Mouse (Mus musculus) regulatory T cell (primary cell): ENCODE measurements around the gene Fam126a.

Experiments used
- in situ Hi-C: fragments of 300-600 bp; cut with MboI, MseI; formaldehyde crosslinking; loops from one replicate; pipeline ENCODE4 v1.15.1; 2025; ENCODE audit warnings: high pct_unique_total_duplicates

Gene Fam126a

DNA sequence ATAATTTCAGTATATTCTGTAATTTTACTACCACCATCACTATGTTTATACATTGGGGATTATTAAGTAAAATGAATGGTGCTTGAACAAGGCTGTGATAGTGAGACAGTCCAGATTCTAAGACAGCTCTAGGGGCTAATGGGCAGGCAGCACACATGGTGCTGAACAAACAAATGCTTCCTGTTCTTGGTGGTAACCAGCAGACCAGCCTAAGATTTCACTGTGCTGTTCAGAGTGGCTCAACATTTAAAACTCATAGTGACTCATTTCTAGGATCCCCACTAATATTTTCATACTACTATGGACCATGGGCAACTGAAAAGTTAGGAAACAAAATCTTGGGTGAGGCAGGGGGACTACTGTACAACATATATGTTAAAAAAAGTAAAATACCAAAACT lies 10.1 kb upstream of the Fam126a start:
- in situ Hi-C loops = no loop called here

DNA sequence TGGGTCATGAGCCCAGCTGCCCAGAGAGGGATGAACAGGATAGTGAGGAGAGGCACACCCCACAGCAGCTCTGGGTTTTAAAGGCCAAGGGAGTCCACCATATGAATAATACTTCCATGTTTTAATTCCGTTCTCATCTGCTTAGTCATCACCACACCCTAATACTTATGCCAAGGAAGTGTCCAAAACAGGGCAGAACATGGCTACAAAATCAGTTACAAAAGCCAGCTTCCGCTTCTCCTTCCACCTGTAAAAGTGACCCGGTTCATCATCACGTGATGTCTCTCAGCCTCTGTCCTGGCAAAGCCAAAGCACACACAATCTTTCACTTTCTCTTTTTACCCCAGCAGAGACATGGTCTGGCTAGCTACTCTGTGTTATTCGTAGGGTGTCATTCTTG lies 8.9 kb upstream of the Fam126a start:
- in situ Hi-C loops = loop anchor here (10.0 kb wide), 1 partner anchor 1185 kb away; the partner anchor contains the start of genes E130116L18Rik and Galnt11

DNA sequence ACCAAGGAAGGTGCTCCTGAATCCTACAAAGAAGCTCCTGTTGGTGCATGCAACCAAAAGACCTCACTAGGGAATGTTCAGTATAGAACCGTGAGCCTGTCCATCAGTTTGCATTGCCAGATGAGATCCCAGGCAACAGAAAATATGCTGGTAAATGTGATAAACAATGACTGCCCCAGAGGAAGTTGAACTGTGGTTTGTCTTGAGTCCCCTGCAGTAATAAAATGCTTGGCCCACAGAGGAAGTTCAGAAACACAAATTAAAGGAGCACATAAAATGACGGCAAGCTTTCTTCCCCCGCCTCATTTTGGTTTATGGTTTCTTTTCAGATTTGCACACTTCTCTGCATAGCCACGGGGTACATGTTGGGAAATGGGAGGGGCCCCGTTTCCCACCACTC lies 8.3 kb upstream of the Fam126a start:
- in situ Hi-C loops = loop anchor here (10.0 kb wide), 1 partner anchor 1186 kb away; the partner anchor contains the start of genes E130116L18Rik and Galnt11

DNA sequence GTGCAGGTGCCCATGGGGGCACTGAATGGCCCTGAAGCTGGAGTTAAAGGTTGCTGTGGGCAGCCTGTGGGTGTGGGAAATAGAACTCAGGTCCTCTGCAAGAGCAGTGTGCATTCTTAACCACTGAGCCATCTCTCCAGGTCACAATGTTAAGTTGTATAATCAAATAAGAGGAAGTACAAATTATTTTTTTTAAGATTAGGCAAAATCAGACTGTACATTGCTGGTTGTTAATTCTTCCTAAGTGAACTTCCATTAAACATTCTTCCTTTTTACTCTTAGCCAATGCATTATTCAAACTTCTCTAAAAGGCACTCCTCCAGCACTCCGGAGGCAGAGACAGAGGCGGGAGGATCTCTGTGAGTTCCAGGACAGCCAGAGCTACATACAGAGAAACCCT lies 7.7 kb upstream of the Fam126a start:
- in situ Hi-C loops = loop anchor here (10.0 kb wide), 1 partner anchor 1187 kb away; the partner anchor contains the start of genes E130116L18Rik and Galnt11

DNA sequence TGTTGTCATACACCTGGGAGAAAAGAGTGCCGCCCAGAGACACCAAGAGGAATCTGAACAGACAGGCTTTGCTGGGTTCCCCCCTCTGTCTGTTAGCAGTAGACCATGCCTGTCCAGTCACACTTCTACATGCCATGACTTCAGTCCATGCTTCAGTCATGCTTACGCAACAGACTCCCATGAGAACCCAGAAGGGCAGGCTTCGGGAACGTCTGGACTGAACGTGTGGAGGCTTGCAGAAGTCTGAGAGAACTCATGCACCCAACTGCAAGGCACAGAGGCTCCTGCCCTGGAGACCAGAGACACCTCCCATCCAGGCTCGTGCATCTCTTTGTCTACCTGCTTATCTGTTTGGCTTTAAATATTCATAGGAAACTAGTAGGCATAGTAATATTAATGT lies 6.2 kb upstream of the Fam126a start:
- in situ Hi-C loops = loop anchor here (10.0 kb wide), 1 partner anchor 1188 kb away; the partner anchor contains the start of genes E130116L18Rik and Galnt11

DNA sequence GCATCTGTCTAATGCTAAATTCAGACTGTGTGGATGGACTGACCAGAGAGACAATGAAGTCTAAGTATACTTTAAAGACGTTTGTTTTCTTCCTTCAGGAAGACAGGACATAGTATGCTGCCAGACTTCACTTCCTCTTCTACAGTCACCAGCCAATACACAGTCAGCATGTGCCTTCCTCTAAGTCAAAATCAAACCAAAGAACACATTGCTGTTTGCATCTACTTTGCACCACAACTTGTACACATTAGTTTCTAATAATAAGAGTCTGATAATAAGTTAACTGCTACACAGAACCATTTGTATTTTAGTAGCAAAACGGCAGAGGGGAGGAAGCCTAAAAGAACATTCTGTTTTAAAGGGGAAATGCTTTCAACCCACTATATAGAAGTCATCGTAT lies 4.5 kb upstream of the Fam126a start:
- in situ Hi-C loops = loop anchor here (10.0 kb wide), 1 partner anchor 1190 kb away; the partner anchor contains the start of genes E130116L18Rik and Galnt11

DNA sequence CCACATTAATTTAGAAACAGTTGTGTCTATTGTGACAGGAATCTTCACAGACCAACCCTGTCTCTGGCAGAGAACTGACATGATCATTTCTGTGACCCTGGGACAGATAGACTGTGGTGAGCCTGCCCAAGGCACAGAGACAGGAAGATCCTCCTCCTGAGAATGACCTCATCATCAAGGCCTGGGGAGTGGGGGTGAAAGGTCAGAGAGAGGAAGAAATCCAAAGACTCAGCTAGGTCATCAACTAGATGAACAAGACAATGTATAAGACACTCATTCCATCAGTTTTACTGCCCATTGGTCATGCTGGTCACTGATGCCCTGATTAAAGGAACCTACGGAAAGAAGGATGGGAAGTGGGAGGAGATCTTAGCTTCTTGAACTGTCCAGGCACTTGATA lies 3.6 kb upstream of the Fam126a start:
- in situ Hi-C loops = loop anchor here (10.0 kb wide), 1 partner anchor 1191 kb away; the partner anchor contains the start of genes E130116L18Rik and Galnt11

DNA sequence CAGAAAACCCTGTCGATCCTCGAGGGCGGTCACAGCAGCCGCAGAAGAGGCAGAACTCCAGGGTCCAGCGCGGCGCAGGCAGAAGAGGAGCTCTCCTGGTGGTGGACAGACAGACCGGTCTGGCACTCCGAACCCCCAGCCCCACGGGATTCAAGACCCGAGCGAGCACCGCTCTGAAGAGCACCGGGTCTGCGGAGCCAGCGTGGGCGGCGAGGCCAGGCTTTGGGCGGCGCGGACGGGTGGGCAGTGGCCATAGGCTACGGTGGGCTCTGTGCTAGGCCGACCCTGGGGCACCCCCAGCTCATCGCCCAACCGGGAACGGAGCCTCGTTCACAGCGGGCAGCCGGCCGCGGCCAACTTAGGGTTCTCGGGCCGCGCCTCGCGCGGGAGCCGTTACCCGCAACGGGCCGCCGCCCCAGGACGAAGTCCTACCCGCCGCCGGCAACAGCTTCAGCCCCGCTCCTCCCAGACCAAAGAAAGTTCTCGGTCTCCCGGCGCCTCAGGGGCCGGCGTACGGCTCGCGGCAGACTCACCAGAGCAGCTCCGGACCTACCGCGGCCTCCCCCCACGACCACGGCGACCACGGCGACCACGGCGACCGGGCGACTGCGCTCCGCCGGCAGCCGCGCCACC lies 428 bp downstream of the Fam126a start:
- in situ Hi-C loops = loop anchor here (10.0 kb wide), 1 partner anchor 1195 kb away; the partner anchor contains the start of genes E130116L18Rik and Galnt11

DNA sequence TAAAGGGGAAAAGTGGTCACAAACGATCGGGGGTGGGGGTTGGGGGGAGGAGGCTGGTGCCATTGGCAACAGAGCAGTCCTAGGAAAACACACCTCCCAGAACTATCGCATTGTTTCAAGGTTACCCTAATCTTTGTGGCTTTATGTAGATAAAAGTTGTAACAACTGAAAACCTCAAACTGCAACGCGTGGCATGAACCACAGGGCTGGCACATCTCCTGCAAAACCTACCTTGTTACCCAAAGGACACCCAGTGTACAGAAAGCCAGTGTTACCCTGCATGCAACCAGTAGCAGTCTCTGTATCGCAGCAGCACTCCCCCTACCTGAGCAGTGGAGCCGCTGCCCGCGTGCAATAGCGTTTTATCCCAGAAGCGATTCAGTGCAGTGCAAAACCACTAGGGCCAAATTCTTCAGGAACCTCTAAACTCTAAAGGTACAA lies 1.1 kb downstream of the Fam126a start:
- in situ Hi-C loops = no loop called here

DNA sequence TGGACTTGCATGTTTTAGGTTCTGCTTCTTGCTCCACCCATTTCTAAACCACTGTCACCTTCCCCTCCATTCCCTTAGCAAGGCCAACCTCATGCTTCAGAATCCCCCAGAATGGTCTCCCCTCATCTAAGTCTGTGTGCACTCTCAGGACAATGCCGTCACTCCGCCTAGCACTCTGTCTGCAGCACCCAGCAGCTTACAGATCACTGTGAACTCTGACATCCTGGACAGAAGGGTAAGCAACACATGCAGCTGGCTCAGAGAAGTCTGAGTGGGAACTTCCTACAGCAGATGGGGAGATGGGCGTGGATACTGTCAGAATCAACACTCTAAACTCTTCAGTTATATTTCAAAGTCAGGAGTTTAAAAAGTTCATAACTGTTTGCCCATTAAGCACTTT lies 5.5 kb downstream of the Fam126a start:
- in situ Hi-C loops = no loop called here

DNA sequence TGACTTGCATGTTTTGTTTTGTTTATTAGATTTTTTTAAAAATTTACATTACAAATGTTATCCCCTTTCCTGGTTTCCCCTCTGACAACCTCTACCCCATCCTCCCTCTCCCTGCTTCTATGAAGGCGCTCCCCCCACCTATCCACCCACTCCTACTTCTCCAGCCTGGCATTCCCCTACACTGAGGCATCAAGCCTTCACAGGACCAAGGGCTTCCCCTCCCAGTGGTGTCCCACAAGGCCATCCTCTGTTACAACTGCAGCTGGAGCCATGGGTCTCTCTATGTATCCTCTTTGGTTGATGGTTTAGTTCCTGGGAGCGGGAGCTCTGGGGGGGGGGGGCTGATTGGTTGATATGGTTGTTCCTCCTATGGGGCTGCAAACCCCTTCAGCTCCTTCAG lies 7.3 kb downstream of the Fam126a start:
- in situ Hi-C loops = no loop called here

DNA sequence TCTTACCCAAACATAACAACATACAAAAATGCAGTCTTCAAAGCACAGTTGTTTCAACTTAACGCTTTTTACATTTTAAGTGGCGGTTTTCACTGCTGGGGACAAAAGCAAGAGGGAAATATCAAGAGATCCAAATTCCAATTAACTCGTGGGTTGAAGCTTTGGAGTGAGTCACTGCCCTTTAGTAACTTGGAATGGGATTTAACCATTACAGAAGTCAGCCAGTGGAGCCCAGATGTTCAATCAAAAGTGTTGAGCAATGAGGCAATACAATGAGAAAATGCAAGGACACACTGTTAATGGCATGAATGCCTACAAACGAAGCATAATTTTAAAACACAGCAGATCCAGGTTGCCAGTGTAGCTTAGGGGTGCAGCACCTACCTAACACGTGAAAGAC lies 8.8 kb downstream of the Fam126a start:
- in situ Hi-C loops = no loop called here

DNA sequence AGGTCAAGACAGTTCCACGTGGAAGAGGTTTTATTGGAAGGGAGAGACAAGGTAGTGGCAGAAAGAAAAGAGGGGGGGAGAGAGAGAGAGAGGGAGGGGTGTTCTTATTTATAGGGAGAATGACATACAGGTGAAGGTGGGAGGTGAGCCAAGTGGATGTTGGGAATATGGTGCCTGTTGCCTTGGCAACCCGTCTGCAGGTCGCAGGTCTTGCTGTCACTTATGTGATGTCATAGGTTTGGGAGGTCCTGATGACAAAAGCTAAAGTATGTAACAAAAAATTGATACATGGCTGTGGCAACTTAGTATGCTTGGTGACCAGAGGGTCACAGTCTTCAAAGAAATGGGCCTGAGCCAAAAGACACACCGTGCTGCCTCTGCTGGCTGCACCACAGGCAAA lies 10.1 kb downstream of the Fam126a start:
- in situ Hi-C loops = no loop called here

DNA sequence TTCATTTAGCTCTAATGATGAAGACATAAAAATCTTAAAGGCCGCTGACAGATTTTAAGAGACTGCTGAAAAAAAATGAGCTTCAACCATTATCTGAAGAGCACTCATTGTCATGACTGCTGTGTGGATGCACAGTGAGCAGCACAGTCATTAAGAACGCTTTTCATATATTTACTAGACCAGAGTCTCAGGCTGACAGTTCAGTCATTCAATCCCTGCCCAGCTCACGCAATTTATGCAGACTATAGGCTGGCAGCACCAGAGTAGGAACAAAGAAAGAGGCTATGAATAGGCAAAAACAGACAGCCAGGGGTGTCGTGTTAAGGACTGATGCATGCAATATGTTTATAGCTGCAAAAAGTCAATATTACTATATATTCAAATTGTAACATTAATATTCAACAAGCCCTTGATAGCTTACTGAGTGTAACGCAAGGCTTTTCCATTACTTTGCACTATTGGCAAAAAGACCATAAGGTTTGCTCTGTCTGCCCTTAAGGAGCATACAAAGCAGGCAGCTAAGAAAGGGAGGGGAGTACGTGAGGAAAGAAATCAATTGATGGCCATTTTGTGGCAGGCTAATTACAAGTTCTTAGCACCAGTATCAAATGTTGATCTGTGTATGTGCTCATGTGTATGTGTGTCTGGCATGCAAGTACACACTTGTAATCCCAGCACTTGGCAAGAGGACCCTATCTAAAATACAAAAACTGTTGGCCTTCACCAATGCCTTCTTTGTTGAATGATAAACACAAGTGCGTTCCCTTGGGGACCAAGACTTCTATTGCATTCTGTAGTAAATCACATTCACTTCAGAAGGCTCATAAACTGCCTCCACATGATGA lies 10.9 kb downstream of the Fam126a start:
- in situ Hi-C loops = no loop called here

DNA sequence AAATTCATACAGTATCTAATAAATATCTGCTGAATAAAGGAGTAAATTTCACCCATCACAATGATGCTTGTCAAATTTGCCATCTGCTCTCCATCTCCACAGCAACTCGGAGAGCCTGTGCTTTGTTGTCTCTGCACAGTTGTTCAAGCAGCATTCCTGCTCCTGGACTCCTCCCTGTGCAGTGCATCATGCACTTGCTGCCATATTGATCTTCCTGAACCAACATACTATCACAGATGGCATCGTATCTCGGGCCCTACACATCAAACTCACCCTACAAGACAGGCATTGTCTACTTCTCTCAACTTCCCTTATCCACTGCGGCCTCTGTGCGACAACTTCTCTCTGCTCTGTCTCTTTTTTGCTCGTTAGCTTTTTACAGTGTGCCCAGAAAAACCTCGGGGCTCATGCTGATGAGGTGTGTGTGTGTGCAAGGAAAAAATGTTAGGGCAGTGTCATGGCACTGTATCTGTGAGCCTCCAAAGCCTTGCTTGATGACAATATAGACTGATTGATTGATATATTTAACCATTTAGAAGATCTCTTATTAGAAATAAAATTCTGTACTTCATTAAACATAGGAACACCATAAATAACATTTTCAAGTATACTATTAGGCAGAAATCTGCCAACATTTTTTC lies 11.7 kb downstream of the Fam126a start:
- in situ Hi-C loops = no loop called here

DNA sequence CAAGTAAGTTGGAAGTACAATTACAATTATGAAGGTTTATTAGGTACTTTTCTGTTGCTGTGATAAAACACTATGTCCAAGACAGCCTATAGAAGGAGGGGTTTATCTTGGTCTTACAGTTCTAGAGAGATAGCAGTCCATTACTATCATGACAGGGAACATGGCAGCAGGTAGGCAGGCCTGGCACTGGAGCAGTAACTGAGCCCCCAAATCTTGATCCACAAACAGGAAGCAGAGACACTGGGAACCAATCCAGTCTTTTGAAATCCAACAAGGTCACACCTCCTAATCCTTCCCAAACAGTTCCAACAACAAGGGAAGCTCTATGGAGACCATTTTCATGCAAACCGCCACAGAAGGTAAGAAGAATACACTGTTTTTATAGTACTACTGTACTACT lies 13.6 kb downstream of the Fam126a start:
- in situ Hi-C loops = no loop called here

DNA sequence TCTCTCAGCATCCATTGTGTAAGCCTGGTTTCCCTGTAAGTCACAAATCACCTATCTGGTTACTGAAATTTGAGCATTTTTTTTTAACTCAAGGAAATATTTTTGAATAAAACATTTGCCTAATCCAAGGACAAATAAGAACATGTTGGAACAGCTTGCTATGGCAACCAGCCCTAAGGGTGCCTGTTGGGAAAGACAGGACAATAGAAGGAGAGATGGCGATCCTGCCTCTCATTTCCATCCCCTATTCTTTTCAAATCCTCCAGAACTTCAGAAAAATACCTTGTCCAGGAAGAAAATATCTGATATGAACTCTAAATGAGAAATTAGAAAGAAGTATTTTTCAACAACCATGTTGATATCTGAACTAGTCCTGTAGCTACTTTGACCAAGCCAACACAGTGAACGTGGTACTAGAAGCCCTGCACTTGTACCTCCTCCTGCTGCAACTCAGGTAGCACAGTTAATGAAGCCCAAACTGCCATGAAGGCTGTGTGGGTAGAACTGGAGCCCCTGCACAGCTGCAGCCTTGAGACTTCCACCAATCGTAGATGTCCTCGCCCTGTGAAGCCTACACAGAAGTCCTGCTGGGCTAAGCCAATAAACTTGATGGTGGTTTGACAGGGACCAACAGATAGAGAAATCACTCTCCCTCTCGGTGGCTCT lies 17.0 kb downstream of the Fam126a start:
- in situ Hi-C loops = no loop called here

DNA sequence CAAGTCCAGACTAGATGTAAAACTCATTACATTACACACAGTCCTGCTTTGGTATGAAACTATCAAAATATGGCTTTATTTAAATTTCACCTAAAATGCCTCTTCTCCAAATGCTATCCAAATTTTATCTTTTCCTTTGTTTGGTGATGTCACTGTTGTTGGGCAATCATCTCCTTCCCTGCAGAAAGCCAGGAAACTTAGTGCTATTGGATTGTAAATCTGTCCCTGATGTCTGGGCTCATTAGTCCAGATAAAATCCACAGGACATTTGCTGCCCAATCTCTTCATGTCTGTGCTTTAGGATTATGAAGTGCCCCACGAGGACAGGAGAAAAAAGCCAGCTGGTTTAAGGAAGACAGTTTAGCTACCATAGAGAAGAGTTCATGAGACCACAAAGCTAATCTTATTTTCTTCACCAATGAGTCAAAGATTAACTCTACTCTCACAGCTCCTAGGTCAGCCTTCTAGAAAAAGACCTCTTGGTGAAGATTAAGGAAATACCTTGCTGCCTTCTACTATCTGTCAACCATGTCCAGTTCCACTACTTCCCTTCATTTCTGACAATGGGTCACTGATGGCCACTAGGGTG lies 31.3 kb downstream of the Fam126a start:
- in situ Hi-C loops = no loop called here

DNA sequence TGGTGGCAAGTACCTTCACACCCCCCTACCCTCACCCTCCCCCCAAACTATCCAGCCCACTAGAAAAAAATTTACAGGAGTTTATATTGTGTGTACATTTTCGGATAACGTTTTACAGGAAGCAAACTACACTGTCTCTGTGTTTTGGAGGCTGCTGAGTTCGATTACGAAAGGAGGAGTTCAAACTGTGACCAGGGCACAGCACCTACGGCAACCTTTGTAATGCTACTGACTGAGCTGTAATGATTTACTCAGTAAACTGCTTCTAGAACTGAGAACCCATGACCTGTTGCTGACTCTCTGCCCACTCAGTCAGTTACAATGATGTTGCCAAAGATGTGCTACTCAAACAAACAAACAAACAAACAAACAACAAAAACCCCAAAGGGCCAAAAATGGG lies 34.5 kb downstream of the Fam126a start:
- in situ Hi-C loops = no loop called here

DNA sequence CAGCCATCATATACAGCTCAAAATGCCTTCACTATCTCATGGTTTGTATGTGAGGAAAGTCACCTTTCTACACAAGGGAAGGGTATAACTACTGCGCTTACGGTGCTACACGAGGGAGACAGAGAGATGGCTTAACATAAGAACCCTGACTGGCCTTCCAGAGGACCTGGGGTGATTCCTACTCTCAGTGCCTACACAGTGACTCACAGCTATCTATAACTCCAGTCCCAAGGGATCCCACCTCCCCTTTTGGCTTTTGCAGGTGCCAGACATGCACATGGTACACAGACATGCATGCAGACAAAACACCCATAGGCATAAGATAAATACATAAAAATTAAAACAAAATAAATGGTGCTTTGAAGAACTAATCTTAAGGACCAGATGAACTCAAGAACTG lies 35.6 kb downstream of the Fam126a start:
- in situ Hi-C loops = no loop called here

DNA sequence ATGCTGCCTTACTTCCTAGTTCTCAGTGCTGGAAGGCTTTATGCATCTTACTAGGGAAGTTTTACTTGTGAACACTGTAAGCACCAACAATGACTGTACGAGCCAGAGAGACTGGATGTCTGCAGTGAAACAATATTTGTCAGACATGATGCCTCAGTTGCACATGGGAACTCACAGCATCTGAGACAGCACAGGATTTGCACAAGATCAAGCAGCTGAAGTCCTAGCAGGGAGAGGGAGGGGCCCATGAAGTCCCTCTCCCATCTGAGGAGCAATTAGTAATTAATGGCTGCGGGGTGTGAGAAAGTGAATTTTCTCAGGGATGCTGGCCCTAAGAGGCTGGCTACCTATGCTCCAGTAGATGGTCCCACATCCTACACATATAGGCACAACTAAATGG lies 36.3 kb downstream of the Fam126a start:
- in situ Hi-C loops = no loop called here
